Mouse (Mus musculus) CH12.LX (cell line): ENCODE measurements around the gene Hist2h2aa2. TPM values are rescaled to one million over a fixed set of nuclear protein-coding genes. Genes with fewer than 3 reads are reported as not detected.

Experiments used
- DNase-seq: peaks from one replicate; pipeline ENCODE4 v3.0.0-alpha.2; 2013; ENCODE audit errors: extremely low read depth
- H3K27ac ChIP-seq: 2 replicates; pipeline ENCODE4 v1.5.1; 2012; ENCODE audit warnings: low read depth, mild to moderate bottlenecking, control low read depth, moderate library complexity; ENCODE audit not compliant: insufficient read depth
- H3K27me3 ChIP-seq: replicated peaks from 2 replicates; pipeline ENCODE3; 2012; ENCODE audit warnings: inconsistent platforms
- H3K36me3 ChIP-seq, 2 experiments: replicated peaks in 1 of 2; 2 replicates each; pipeline versions ENCODE3 to v1.6.1; 2012; ENCODE audit warnings: inconsistent platforms in 1 of 2, low read length in 1 of 2, mild to moderate bottlenecking in 1 of 2, mixed read lengths in 1 of 2, moderate library complexity in 1 of 2; ENCODE audit not compliant: control insufficient read depth in 1 of 2, insufficient read depth in 1 of 2
- H3K4me1 ChIP-seq, 2 experiments: 2 replicates each; pipeline ENCODE4 v1.6.1; 2012; ENCODE audit warnings: inconsistent platforms in 1 of 2, moderate library complexity in 1 of 2; ENCODE audit not compliant: insufficient read depth in 2 of 2, control insufficient read depth in 1 of 2
- H3K4me2 ChIP-seq: 2 replicates; pipeline ENCODE4 v1.6.1; 2012; ENCODE audit warnings: low read depth, mild to moderate bottlenecking, control low read depth; ENCODE audit not compliant: poor library complexity, insufficient read depth, severe bottlenecking
- H3K4me3 ChIP-seq, 3 experiments: fragments of 150-350 bp in 1 of 3; sonication (generic) in 1 of 3; replicated peaks in 1 of 3; 2 replicates each; pipeline versions ENCODE3 to v1.5.1; 2011 to 2012; ENCODE audit warnings: low read depth in 2 of 3, low read length in 2 of 3, mild to moderate bottlenecking in 2 of 3, moderate library complexity in 2 of 3, control low read depth in 1 of 3, improper control_type of control experiment in 1 of 3, inconsistent platforms in 1 of 3, mixed read lengths in 1 of 3; ENCODE audit not compliant: poor library complexity in 1 of 3
- H3K79me2 ChIP-seq: replicated peaks from 2 replicates; pipeline ENCODE4 v1.6.1; 2012; ENCODE audit warnings: mild to moderate bottlenecking, moderate library complexity; ENCODE audit not compliant: control insufficient read depth, poor library complexity, insufficient read depth, severe bottlenecking; ENCODE audit errors: extremely low read depth
- H3K9ac ChIP-seq: 2 replicates; pipeline ENCODE4 v1.6.1; 2012; ENCODE audit warnings: low read depth, mild to moderate bottlenecking, control low read depth, moderate library complexity; ENCODE audit not compliant: insufficient read depth
- H3K9me3 ChIP-seq: replicated peaks from 2 replicates; pipeline ENCODE3; 2012; ENCODE audit warnings: low read length, inconsistent platforms, mixed read lengths
- CHD1 ChIP-seq: IDR thresholded peaks from 2 replicates; pipeline ENCODE4 v1.6.1; 2012; ENCODE audit warnings: low read depth, low read length, improper control_type of control experiment, inconsistent platforms
- ELF1 ChIP-seq: IDR thresholded peaks from 2 replicates; pipeline ENCODE4 v1.6.1; 2014; ENCODE audit warnings: low read depth, mild to moderate bottlenecking, inconsistent platforms, low read length, improper control_type of control experiment
- EP300 ChIP-seq: IDR thresholded peaks from 2 replicates; pipeline ENCODE4 v1.6.1; 2011; ENCODE audit warnings: low read length, improper control_type of control experiment
- ETS1 ChIP-seq: conservative IDR thresholded peaks from 2 replicates; pipeline ENCODE4 v1.6.1; 2012; ENCODE audit warnings: low read depth, mild to moderate bottlenecking, inconsistent platforms, low read length, improper control_type of control experiment, moderate library complexity
- HCFC1 ChIP-seq: IDR thresholded peaks from 2 replicates; pipeline ENCODE4 v1.6.1; 2012; ENCODE audit warnings: low read depth, mild to moderate bottlenecking, inconsistent platforms, low read length, improper control_type of control experiment
- IRF4 ChIP-seq: IDR thresholded peaks from 2 replicates; pipeline ENCODE4 v1.6.1; 2014; ENCODE audit warnings: low read depth, mild to moderate bottlenecking, inconsistent platforms, low read length, improper control_type of control experiment
- JUN ChIP-seq: IDR thresholded peaks from 2 replicates; pipeline ENCODE4 v1.6.1; 2011; ENCODE audit warnings: low read depth, mild to moderate bottlenecking, low read length, improper control_type of control experiment, moderate library complexity; ENCODE audit not compliant: insufficient read depth
- KAT2A ChIP-seq: IDR thresholded peaks from 2 replicates; pipeline ENCODE4 v1.6.1; 2012; ENCODE audit warnings: low read length, improper control_type of control experiment, inconsistent platforms; ENCODE audit not compliant: insufficient replicate concordance
- MAFK ChIP-seq: IDR thresholded peaks from 2 replicates; pipeline ENCODE4 v1.6.1; 2011; ENCODE audit warnings: low read length, improper control_type of control experiment; ENCODE audit not compliant: insufficient replicate concordance
- MEF2A ChIP-seq: IDR thresholded peaks from 2 replicates; pipeline ENCODE4 v1.6.1; 2014; ENCODE audit warnings: low read depth, mild to moderate bottlenecking, inconsistent platforms, low read length, improper control_type of control experiment, borderline replicate concordance
- MYC ChIP-seq: IDR thresholded peaks from 2 replicates; pipeline ENCODE4 v1.6.1; 2011; ENCODE audit warnings: low read depth, mild to moderate bottlenecking, improper control_type of control experiment, low read length
- NELFE ChIP-seq: IDR thresholded peaks from 2 replicates; pipeline ENCODE4 v1.6.1; 2011; ENCODE audit warnings: low read depth, low read length, improper control_type of control experiment
- POLR2AphosphoS2 ChIP-seq: IDR thresholded peaks from 2 replicates; pipeline ENCODE4 v1.6.1; 2011; ENCODE audit warnings: low read depth, low read length, improper control_type of control experiment
- RAD21 ChIP-seq: IDR thresholded peaks from 2 replicates; pipeline ENCODE4 v1.6.1; 2011; ENCODE audit warnings: low read depth, mild to moderate bottlenecking, low read length, improper control_type of control experiment, moderate library complexity
- SIN3A ChIP-seq: IDR thresholded peaks from 2 replicates; pipeline ENCODE4 v1.6.1; 2012; ENCODE audit warnings: low read length, improper control_type of control experiment, inconsistent platforms
- SMC3 ChIP-seq: IDR thresholded peaks from 2 replicates; pipeline ENCODE4 v1.6.1; 2011; ENCODE audit warnings: low read depth, low read length, improper control_type of control experiment
- TBP ChIP-seq: conservative IDR thresholded peaks from 2 replicates; pipeline ENCODE4 v1.6.1; 2011; ENCODE audit warnings: low read depth, low read length, improper control_type of control experiment
- TCF12 ChIP-seq: IDR thresholded peaks from 2 replicates; pipeline ENCODE4 v1.6.1; 2014; ENCODE audit warnings: low read depth, mild to moderate bottlenecking, inconsistent platforms, low read length, improper control_type of control experiment
- UBTF ChIP-seq: IDR thresholded peaks from 2 replicates; pipeline ENCODE4 v1.6.1; 2012; ENCODE audit warnings: low read depth, mild to moderate bottlenecking, inconsistent platforms, low read length, improper control_type of control experiment, moderate library complexity
- ZC3H11A ChIP-seq: IDR thresholded peaks from 2 replicates; pipeline ENCODE4 v1.6.1; 2012; ENCODE audit warnings: low read depth, mild to moderate bottlenecking, inconsistent platforms, low read length, improper control_type of control experiment
- ZKSCAN1 ChIP-seq: IDR thresholded peaks from 2 replicates; pipeline ENCODE4 v1.6.1; 2012; ENCODE audit warnings: low read depth, inconsistent platforms, low read length, improper control_type of control experiment, borderline replicate concordance
- ZMIZ1 ChIP-seq: IDR thresholded peaks from 2 replicates; pipeline ENCODE4 v1.6.1; 2012; ENCODE audit warnings: low read depth, mild to moderate bottlenecking, inconsistent platforms, low read length, improper control_type of control experiment
- dilution Hi-C: fragments of 300-500 bp; cut with MboI; formaldehyde crosslinking; loops from 2 replicates; pipeline ENCODE4 v1.14.3; 2020; ENCODE audit warnings: low sequenced_read_pairs; ENCODE audit not compliant: extremely low pct_unique_long_range_greater_than_20kb, extremely low pct_ligation_motif_present
- in situ Hi-C: fragments of 300-500 bp; cut with MboI; formaldehyde crosslinking; loops from 3 replicates; pipeline ENCODE4 v1.14.3; 2019; ENCODE audit warnings: low sequenced_read_pairs, low pct_ligation_motif_present, low pct_unique_long_range_greater_than_20kb, mixed read lengths
- polyA plus RNA-seq: library from polyadenylated mRNA; unstranded; fragments of >175 nt; gene quantifications from 2 replicates; pipeline ENCODE4 v1.2.1, GENCODE M21; 2012; ENCODE audit warnings: low read depth; ENCODE audit not compliant: insufficient read length
- total RNA-seq, 2 experiments: library from RNA; depleted of rRNA; stranded (reverse); fragments of 300-350 nt in 1 of 2; fragments of >200 nt in 1 of 2; gene quantifications; 2 replicates each; pipeline ENCODE4 v1.2.3; 2012 to 2014

Gene Hist2h2aa2
- total and polyA plus RNA-seq, 3 experiments, result 2.7 to 5,136 TPM; not detected in 1

DNA sequence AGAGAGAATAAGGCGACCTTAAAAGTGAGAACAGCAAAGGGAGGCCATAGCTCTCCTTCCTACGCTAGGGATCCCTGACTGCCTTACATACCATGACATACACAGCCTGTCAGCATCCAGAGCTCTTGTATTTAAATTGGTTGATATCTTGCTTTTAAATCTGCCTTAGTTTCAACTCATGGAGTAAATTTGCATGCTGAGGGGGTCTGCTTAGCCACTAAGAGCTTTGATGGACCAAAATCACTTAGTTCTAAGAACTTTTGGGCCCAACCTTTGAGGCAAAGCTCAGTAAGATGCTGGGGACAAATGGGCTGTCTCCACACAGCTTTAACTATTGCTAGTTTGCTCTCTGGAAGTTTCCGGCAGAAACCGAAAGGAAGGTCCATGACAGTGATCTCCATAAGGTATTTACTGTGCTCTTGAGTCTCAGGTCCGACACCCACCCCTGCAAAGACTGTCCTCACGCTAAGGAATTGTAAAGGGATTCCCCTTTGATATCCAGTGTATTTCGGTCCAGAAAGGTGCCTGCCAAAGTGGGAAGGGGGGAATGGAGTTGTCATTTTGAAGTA lies 2.7 kb downstream of the Hist2h2aa2 start:
- H3K27me3 ChIP-seq, result no peaks in the 10 kb centered on the region
- peak; percentile 62 for DNase-seq
- H3K9ac ChIP-seq, result peak overlapping the region; percentile 80
- peak overlapping the region; percentile 92 for H3K27ac ChIP-seq
- dilution Hi-C loops (no loop called here), in situ Hi-C loops (no loop called here)
- H3K79me2 ChIP-seq, result no peaks in the 10 kb centered on the region
- peak overlapping the region; percentile 55 to 84 (median 76) for H3K4me3 ChIP-seq
- H3K4me1 ChIP-seq, result peaks cover 2 to 48% of the 10 kb centered on the region in 2 experiments; a peak in 2 of 4 replicates
- TF ChIP-seq KAT2A, result 0 out of 2 replicates have a peak, but pooled peaks have one; percentile 18
- TF ChIP-seq ETS1, result peak; percentile 21; the same call in 1 of the 2 replicates
- 0 out of 2 replicates have a peak, but pooled peaks have one; percentile 9 for TF ChIP-seq ELF1
- TF ChIP-seq ZMIZ1, result no peak
- TF ChIP-seq POLR2AphosphoS2, result no peak
- no peak for TF ChIP-seq TCF12
- 0 out of 2 replicates have a peak, but pooled peaks have one; percentile 36 for TF ChIP-seq EP300
- peak; percentile 15; the same call in 1 of the 2 replicates for TF ChIP-seq MEF2A
- TF ChIP-seq SMC3, result no peak
- TF ChIP-seq TBP, result no peak
- 0 out of 2 replicates have a peak, but pooled peaks have one; percentile 8 for TF ChIP-seq MAFK
- TF ChIP-seq UBTF, result no peak
- no peak for TF ChIP-seq IRF4
- peak overlapping the region; percentile 31 for H3K4me2 ChIP-seq
- H3K36me3 ChIP-seq, result no peaks in the 10 kb centered on the region
- no peaks in the 10 kb centered on the region for H3K9me3 ChIP-seq

GRCm38 (mm10) chr3:96236834-96237334 lies 3.2 kb downstream of the Hist2h2aa2 start:
- Histone ChIP-seq H3K27ac (peak overlapping the region; percentile 92; the same call in 1 of the 2 replicates), H3K9me3 (no peaks in the 10 kb centered on the region), H3K4me1 (peaks cover 2 to 49% of the 10 kb centered on the region in 2 experiments; a peak in 2 of 4 replicates), H3K4me3 (peak overlapping the region; percentile 55 to 84 (median 76)), H3K4me2 (peak overlapping the region; percentile 31), H3K36me3 (no peaks in the 10 kb centered on the region), H3K79me2 (no peaks in the 10 kb centered on the region), H3K27me3 (no peaks in the 10 kb centered on the region), H3K9ac (peak overlapping the region; percentile 80)
- dilution Hi-C loops (no loop called here), in situ Hi-C loops (no loop called here)
- TF ChIP-seq UBTF (no peak), RAD21 (no peak), ELF1 (no peak), MYC (no peak), CHD1 (no peak), ZC3H11A (no peak), ZKSCAN1 (no peak), NELFE (no peak), HCFC1 (no peak), JUN (no peak), SIN3A (no peak)
- DNase-seq, result peak; percentile 38
